Mouse (Mus musculus) forebrain, embryonic 15.5 days (tissue): ENCODE data around the gene Rbfox1. TPM values are rescaled to one million over a fixed set of nuclear protein-coding genes. Genes with fewer than 3 reads are reported as not detected.

ENCODE experiments used
- ATAC-seq: fragments of 200-750 bp; cut with Nextera tagmentation; replicated peaks from 2 replicates; pipeline ENCODE4 v1.8.0; 2017; ENCODE audit warnings: mild to moderate bottlenecking, moderate TSS enrichment, moderate library complexity
- H3K27ac ChIP-seq: fragments of 300-500 bp; sonication (generic); replicated peaks from 2 replicates; pipeline ENCODE4 v1.5.1; 2015; ENCODE audit warnings: mild to moderate bottlenecking, inconsistent platforms
- H3K27me3 ChIP-seq: fragments of 300-500 bp; sonication (generic); 2 replicates; pipeline ENCODE4 v1.6.1; 2015; ENCODE audit warnings: inconsistent platforms
- H3K36me3 ChIP-seq: fragments of 300-500 bp; sonication (generic); 2 replicates; pipeline ENCODE4 v1.6.1; 2015; ENCODE audit warnings: mild to moderate bottlenecking, inconsistent platforms
- H3K4me1 ChIP-seq: fragments of 300-500 bp; sonication (generic); 2 replicates; pipeline ENCODE4 v1.6.1; 2015; ENCODE audit warnings: inconsistent platforms
- H3K4me2 ChIP-seq: fragments of 300-500 bp; sonication (generic); replicated peaks from 2 replicates; pipeline ENCODE4 v1.6.1; 2015; ENCODE audit warnings: mild to moderate bottlenecking, inconsistent platforms
- H3K4me3 ChIP-seq: fragments of 300-500 bp; sonication (generic); 2 replicates; pipeline ENCODE4 v1.5.1; 2015; ENCODE audit warnings: mild to moderate bottlenecking, inconsistent platforms
- H3K9ac ChIP-seq: fragments of 300-500 bp; sonication (generic); replicated peaks from 2 replicates; pipeline ENCODE4 v1.6.1; 2015; ENCODE audit warnings: mild to moderate bottlenecking, inconsistent platforms
- H3K9me3 ChIP-seq: fragments of 300-500 bp; sonication (generic); 2 replicates; pipeline ENCODE4 v1.6.1; 2016; ENCODE audit warnings: inconsistent platforms
- WGBS: fragments of 180-500 bp; shearing (Covaris S2); methylation state at CpG from one replicate; pipeline ENCODE4 v1.1.7; 2015; ENCODE audit warnings: mixed read lengths; 5-methylcytosine and 5-hydroxymethylcytosine counted together
- polyA plus RNA-seq: library from polyadenylated mRNA; unstranded; fragments of >200 nt; fragmentation: Nextera tagmentation; extraction: Ambion mirVana; gene quantifications from 2 replicates; pipeline ENCODE4 v1.2.1, GENCODE M21; 2015

Gene Rbfox1
- polyA plus RNA-seq, 1 experiment from 2014 or later = 173 TPM

- Histone ChIP-seq H3K27me3 (no peaks in the 10 kb centered on the region), H3K4me1 (0 out of 2 replicates have a peak, but pooled peaks cover 5% of the 10 kb centered on the region), H3K4me3 (no peak overlapping the region), H3K9me3 (no peaks in the 10 kb centered on the region), H3K27ac (no peak overlapping the region), H3K36me3 (no peaks in the 10 kb centered on the region), H3K4me2 (no peak overlapping the region), H3K9ac (no peak overlapping the region)
- ATAC-seq = no peak
- 81% methylated on average over 4 of the region's 4 CpGs for WGBS
Observed at GRCm38 (mm10) chr16:7457571-7457970, 1572.4 kb downstream of the Rbfox1 start.
